Mouse (Mus musculus) neural tube, embryonic 15.5 days (tissue): ENCODE measurements around the gene Tdgf1. TPM values are rescaled to one million over a fixed set of nuclear protein-coding genes. Genes with fewer than 3 reads are reported as not detected.

Experiments used
- ATAC-seq: fragments of 200-750 bp; cut with Nextera tagmentation; 2 replicates; pipeline ENCODE4 v1.8.0; 2017; ENCODE audit warnings: mild to moderate bottlenecking, moderate TSS enrichment, moderate library complexity; ENCODE audit not compliant: low FRiP score
- H3K27ac ChIP-seq: fragments of 300-500 bp; sonication (generic); replicated peaks from 2 replicates; pipeline ENCODE4 v1.5.1; 2015; ENCODE audit warnings: mild to moderate bottlenecking, inconsistent platforms
- H3K27me3 ChIP-seq: fragments of 300-500 bp; sonication (generic); replicated peaks from 2 replicates; pipeline ENCODE4 v1.6.1; 2015; ENCODE audit warnings: inconsistent platforms
- H3K36me3 ChIP-seq: fragments of 300-500 bp; sonication (generic); 2 replicates; pipeline ENCODE4 v1.6.1; 2015; ENCODE audit warnings: inconsistent platforms
- H3K4me1 ChIP-seq: fragments of 300-500 bp; sonication (generic); 2 replicates; pipeline ENCODE4 v1.6.1; 2015; ENCODE audit warnings: inconsistent platforms
- H3K4me2 ChIP-seq: fragments of 300-500 bp; sonication (generic); 2 replicates; pipeline ENCODE4 v1.6.1; 2015; ENCODE audit warnings: inconsistent platforms, mild to moderate bottlenecking, moderate library complexity
- H3K4me3 ChIP-seq: fragments of 300-500 bp; sonication (generic); replicated peaks from 2 replicates; pipeline ENCODE4 v1.5.1; 2015; ENCODE audit warnings: mild to moderate bottlenecking, inconsistent platforms
- H3K9ac ChIP-seq: fragments of 300-500 bp; sonication (generic); replicated peaks from 2 replicates; pipeline ENCODE4 v1.6.1; 2015; ENCODE audit warnings: mild to moderate bottlenecking, inconsistent platforms
- H3K9me3 ChIP-seq: fragments of 300-500 bp; sonication (generic); replicated peaks from 2 replicates; pipeline ENCODE4 v1.6.1; 2016; ENCODE audit warnings: inconsistent platforms
- WGBS: fragments of 180-500 bp; shearing (Covaris S2); methylation state at CpG from one replicate; pipeline ENCODE4 v1.1.7; 2015; ENCODE audit warnings: mixed read lengths; 5-methylcytosine and 5-hydroxymethylcytosine counted together
- polyA plus RNA-seq: library from polyadenylated mRNA; unstranded; fragments of >200 nt; fragmentation: Nextera tagmentation; extraction: Ambion mirVana; gene quantifications from 2 replicates; pipeline ENCODE4 v1.2.1, GENCODE M21; 2015

The Tdgf1 gene
- polyA plus RNA-seq, 1 experiment from 2014 or later = 0.28 TPM

GRCm38 (mm10) chr9:110952398-110952797, 6.4 kb upstream of the Tdgf1 start:
- 56% methylated on average over 6 of the region's 6 CpGs for WGBS
- Histone ChIP-seq H3K4me1 (peaks cover 12% of the 10 kb centered on the region), H3K27me3 (0 out of 2 replicates have a peak, but pooled peaks cover 7% of the 10 kb centered on the region), H3K27ac (no peak overlapping the region), H3K4me2 (no peak overlapping the region), H3K9ac (no peak overlapping the region), H3K9me3 (no peaks in the 10 kb centered on the region), H3K4me3 (no peak overlapping the region), H3K36me3 (no peaks in the 10 kb centered on the region)
- ATAC-seq = no peak

- Histone ChIP-seq H3K4me2 (no peak overlapping the region), H3K4me1 (peaks cover 12% of the 10 kb centered on the region), H3K4me3 (no peak overlapping the region), H3K9me3 (no peaks in the 10 kb centered on the region), H3K27me3 (0 out of 2 replicates have a peak, but pooled peaks cover 7% of the 10 kb centered on the region), H3K9ac (no peak overlapping the region), H3K36me3 (no peaks in the 10 kb centered on the region), H3K27ac (no peak overlapping the region)
- no peak for ATAC-seq
- WGBS = 95% methylated on average over 13 of the region's 13 CpGs
These were observed 5.9 kb upstream of the Tdgf1 start for GRCm38 (mm10) chr9:110951866-110952265.

GRCm38 (mm10) chr9:110951397-110951796, 5.4 kb upstream of the Tdgf1 start, which contains the start of gene Lrrc2:
Gene Lrrc2 (plus strand): TSS chr9:110951545.
- Histone ChIP-seq H3K4me3 (no peak within 1 kb of the TSS), H3K27me3 (peaks cover 9% of the 10 kb centered on the region; the same call in 1 of the 2 replicates), H3K4me2 (no peak within 1 kb of the TSS), H3K9ac (no peak within 1 kb of the TSS), H3K4me1 (peaks cover 15% of the 10 kb centered on the region), H3K9me3 (no peaks in the 10 kb centered on the region), H3K36me3 (no peaks in the 10 kb centered on the region), H3K27ac (no peak within 1 kb of the TSS)
- no peak for ATAC-seq
- 85% methylated on average over 11 of the region's 11 CpGs for WGBS

GRCm38 (mm10) chr9:110950109-110950508, 4.2 kb upstream of the Tdgf1 start:
- no peak overlapping the region for H3K27ac ChIP-seq
- H3K9ac ChIP-seq = no peak overlapping the region
- H3K4me2 ChIP-seq = no peak overlapping the region
- no peaks in the 10 kb centered on the region for H3K9me3 ChIP-seq
- no peaks in the 10 kb centered on the region for H3K36me3 ChIP-seq
- H3K4me3 ChIP-seq = no peak overlapping the region
- H3K4me1 ChIP-seq = peaks cover 20% of the 10 kb centered on the region
- peaks cover 9% of the 10 kb centered on the region; the same call in 1 of the 2 replicates for H3K27me3 ChIP-seq
- no peak for ATAC-seq
- WGBS = 97% methylated on average over 3 of the region's 3 CpGs

GRCm38 (mm10) chr9:110948813-110949310, 2.9 kb upstream of the Tdgf1 start:
- 67% methylated on average over 8 of the region's 8 CpGs for WGBS
- peaks cover 19% of the 10 kb centered on the region; the same call in 1 of the 2 replicates for H3K27me3 ChIP-seq

GRCm38 (mm10) chr9:110947900-110948299, 1.9 kb upstream of the Tdgf1 start:
- Histone ChIP-seq H3K9me3 (no peaks in the 10 kb centered on the region), H3K27me3 (peaks cover 19% of the 10 kb centered on the region; the same call in 1 of the 2 replicates), H3K36me3 (no peaks in the 10 kb centered on the region), H3K27ac (no peak overlapping the region), H3K9ac (no peak overlapping the region), H3K4me1 (peaks cover 16% of the 10 kb centered on the region), H3K4me2 (no peak overlapping the region), H3K4me3 (no peak overlapping the region)
- 43% methylated on average over 6 of the region's 6 CpGs for WGBS
- ATAC-seq = no peak

More at GRCm38 (mm10) chr9:110948813-110949310, 2.9 kb upstream of the Tdgf1 start:
- H3K9ac ChIP-seq = no peak overlapping the region
- H3K4me2 ChIP-seq = no peak overlapping the region
- no peak for ATAC-seq
- H3K4me1 ChIP-seq = peaks cover 21% of the 10 kb centered on the region
- H3K4me3 ChIP-seq = no peak overlapping the region
- H3K9me3 ChIP-seq = no peaks in the 10 kb centered on the region
- no peak overlapping the region for H3K27ac ChIP-seq
- H3K36me3 ChIP-seq = no peaks in the 10 kb centered on the region

GRCm38 (mm10) chr9:110947261-110947661, 1.3 kb upstream of the Tdgf1 start:
- H3K4me2 ChIP-seq = no peak overlapping the region
- 13% methylated on average over 6 of the region's 6 CpGs for WGBS

GRCm38 (mm10) chr9:110946548-110947044, 638 bp upstream of the Tdgf1 start:
- Histone ChIP-seq H3K4me1 (peaks cover 13% of the 10 kb centered on the region), H3K27me3 (peaks cover 17% of the 10 kb centered on the region; the same call in 1 of the 2 replicates), H3K9ac (no peak overlapping the region), H3K27ac (no peak overlapping the region), H3K36me3 (no peaks in the 10 kb centered on the region), H3K4me2 (no peak overlapping the region), H3K4me3 (no peak overlapping the region), H3K9me3 (no peaks in the 10 kb centered on the region)
- ATAC-seq = no peak
- 12% methylated on average over 20 of the region's 20 CpGs for WGBS

More at GRCm38 (mm10) chr9:110947261-110947661, 1.3 kb upstream of the Tdgf1 start:
- Histone ChIP-seq H3K9ac (no peak overlapping the region), H3K4me1 (peaks cover 13% of the 10 kb centered on the region), H3K4me3 (no peak overlapping the region), H3K27me3 (peaks cover 18% of the 10 kb centered on the region; the same call in 1 of the 2 replicates), H3K36me3 (no peaks in the 10 kb centered on the region), H3K9me3 (no peaks in the 10 kb centered on the region), H3K27ac (no peak overlapping the region)
- ATAC-seq = no peak

GRCm38 (mm10) chr9:110945343-110945742, 615 bp downstream of the Tdgf1 start:
- Histone ChIP-seq H3K9me3 (no peaks in the 10 kb centered on the region), H3K4me2 (peak overlapping the region; percentile 39), H3K4me3 (peak overlapping the region; percentile 8; the same call in 1 of the 2 replicates), H3K36me3 (no peaks in the 10 kb centered on the region), H3K27ac (no peak overlapping the region), H3K9ac (no peak overlapping the region), H3K27me3 (peaks cover 17% of the 10 kb centered on the region; the same call in 1 of the 2 replicates), H3K4me1 (peaks cover 13% of the 10 kb centered on the region)
- ATAC-seq = peak; percentile 22; the same call in 1 of the 2 replicates
- 10% methylated on average over 18 of the region's 18 CpGs for WGBS

- ATAC-seq = no peak
- H3K27ac ChIP-seq = no peak overlapping the region
- H3K9ac ChIP-seq = no peak overlapping the region
- H3K4me3 ChIP-seq = no peak overlapping the region
- H3K36me3 ChIP-seq = no peaks in the 10 kb centered on the region
- peaks cover 13% of the 10 kb centered on the region for H3K4me1 ChIP-seq
- H3K9me3 ChIP-seq = no peaks in the 10 kb centered on the region
- H3K4me2 ChIP-seq = 0 out of 2 replicates have a peak overlapping the region, but pooled peaks have one; percentile 39
- H3K27me3 ChIP-seq = peaks cover 17% of the 10 kb centered on the region; the same call in 1 of the 2 replicates
- WGBS = 37% methylated on average over 13 of the region's 13 CpGs
These were observed 1.7 kb downstream of the Tdgf1 start for GRCm38 (mm10) chr9:110944265-110944664.

- Histone ChIP-seq H3K9me3 (no peaks in the 10 kb centered on the region), H3K4me3 (no peak overlapping the region), H3K36me3 (no peaks in the 10 kb centered on the region), H3K4me2 (no peak overlapping the region), H3K4me1 (peaks cover 10% of the 10 kb centered on the region), H3K27me3 (no peaks in the 10 kb centered on the region), H3K27ac (no peak overlapping the region), H3K9ac (no peak overlapping the region)
- no peak for ATAC-seq
- WGBS = 79% methylated on average over 12 of the region's 12 CpGs
These were observed 8.2 kb downstream of the Tdgf1 start for GRCm38 (mm10) chr9:110937506-110938490.
